Mouse (Mus musculus): ENCODE measurements around the gene Adamts3.

Adamts3 gene

GRCm38 (mm10) chr5:89701241-89702007 lies 181.7 kb downstream of the Adamts3 start:
- DNase-seq: no peak

GRCm38 (mm10) chr5:89687826-89688225 lies 195.3 kb downstream of the Adamts3 start:
- DNase-seq: no peak

GRCm38 (mm10) chr5:89679871-89680536 lies 203.1 kb downstream of the Adamts3 start:
- DNase-seq: peak; percentile 39 to 48

GRCm38 (mm10) chr5:89678148-89678547 lies 205.0 kb downstream of the Adamts3 start:
- DNase-seq: no peak

- DNase-seq: no peak
Measured at GRCm38 (mm10) chr5:89674066-89674848, 208.9 kb downstream of the Adamts3 start.

GRCm38 (mm10) chr5:89672950-89673349 lies 210.2 kb downstream of the Adamts3 start:
- DNase-seq: no peak

GRCm38 (mm10) chr5:89654327-89654726 lies 228.8 kb downstream of the Adamts3 start:
- no peak for DNase-seq

- no peak for DNase-seq
Measured at GRCm38 (mm10) chr5:89653862-89654261, 229.3 kb downstream of the Adamts3 start.

GRCm38 (mm10) chr5:89646940-89647339 lies 236.2 kb downstream of the Adamts3 start:
- no peak for DNase-seq

GRCm38 (mm10) chr5:89635434-89635833 lies 247.7 kb downstream of the Adamts3 start:
- DNase-seq: no peak

- no peak for DNase-seq
Measured at GRCm38 (mm10) chr5:89631599-89631998, 251.5 kb downstream of the Adamts3 start.
